Mouse (Mus musculus) neutrophil, adult 83 days (primary cell): ENCODE results near the gene Lrrtm3. TPM values are rescaled to one million over a fixed set of nuclear protein-coding genes. Genes with fewer than 3 reads are reported as not detected.

Source experiments
- total RNA-seq, 2 experiments: library from RNA; stranded (reverse); gene quantifications; one replicate each; pipeline ENCODE4 v1.2.4; 2023

Lrrtm3 gene
- total RNA-seq = not detected

DNA sequence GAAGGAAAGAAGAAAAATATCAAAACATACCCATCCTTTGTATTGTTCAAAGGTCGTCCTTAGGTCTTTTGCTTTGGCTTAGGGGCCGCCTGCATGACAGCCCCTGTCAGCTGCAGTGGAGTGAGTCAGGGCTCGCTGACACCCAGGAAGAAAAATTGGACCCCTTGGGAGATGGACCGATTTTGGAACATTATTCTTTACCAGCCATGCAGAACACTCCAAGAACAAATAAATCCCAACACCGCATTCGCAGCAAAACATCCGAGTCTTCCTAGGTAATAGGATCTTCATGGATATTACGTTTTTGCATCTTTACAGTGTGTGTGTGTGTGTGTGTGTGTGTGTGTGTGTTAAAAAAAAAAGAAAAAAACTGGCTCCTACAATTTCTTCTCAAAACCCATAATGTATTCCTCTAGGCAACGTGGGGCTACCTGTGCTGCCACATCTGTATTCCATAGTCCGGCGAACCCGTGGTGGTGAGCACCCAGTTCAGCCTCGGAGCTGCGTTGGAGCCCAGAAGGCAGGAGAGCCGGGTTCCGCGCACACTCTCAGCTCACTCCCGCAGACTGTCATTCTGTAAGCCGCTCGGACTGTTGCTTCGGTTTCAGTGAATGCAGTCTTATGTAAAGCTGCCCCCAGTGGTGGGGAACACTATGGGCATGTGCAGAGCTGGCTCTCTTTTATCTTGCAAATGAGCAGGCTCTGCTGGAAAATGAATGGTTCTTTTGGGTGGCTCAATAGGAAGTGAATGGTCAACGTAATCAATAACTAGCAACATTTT lies at the start of gene Lrrtm3:
Gene Lrrtm3 (minus strand): TSS at position 598 of the 781 bp plus-strand sequence.

DNA sequence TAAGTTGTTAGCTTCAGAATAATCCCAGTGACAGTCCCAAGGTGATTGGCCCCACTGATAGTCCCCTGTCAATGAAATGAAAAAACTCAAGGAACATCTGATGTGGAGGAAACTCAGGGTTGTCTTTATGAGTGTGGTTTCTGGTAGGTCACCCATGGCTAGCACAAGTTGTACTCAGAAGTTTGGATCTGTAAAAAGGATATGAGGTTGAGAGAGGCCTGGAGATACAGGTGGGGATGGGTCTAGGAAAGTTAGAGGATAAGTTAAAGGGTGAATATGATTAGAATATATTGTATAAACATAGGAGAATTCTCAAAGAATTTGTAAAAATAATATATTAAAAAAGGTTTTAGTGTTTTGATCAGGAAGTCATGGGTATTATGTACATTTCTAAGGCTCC lies 162.7 kb downstream of the Lrrtm3 start, which contains the start of gene Gm10118:
Gene Gm10118 (minus strand): TSS at position 101 of the 400 bp plus-strand sequence.

Other genes starting within 250 kb of the Lrrtm3 start
- gene Gm10118, start 162.8 kb downstream of the Lrrtm3 start, total RNA-seq = not detected